Mouse (Mus musculus) yolk sac, embryonic 10.5 days (tissue): ENCODE measurements at regions not wholly inside any gene's neighbourhood (a gene's known extent, or its start where the extent isn't known, plus 50 kb on each side); places are given as distances from the start of the nearest gene placed in this dataset.

ENCODE experiments used
- DNase-seq: peaks from one replicate; pipeline ENCODE4 v3.0.0-alpha.2; 2017; ENCODE audit warnings: low spot score

- DNase-seq: no peak
These were observed 302.9 kb upstream of the Epha3 start for GRCm38 (mm10) chr16:64166676-64167407.

- no peak for DNase-seq
These were observed 302.1 kb upstream of the Epha3 start for GRCm38 (mm10) chr16:64166036-64166435.

- DNase-seq: peak; percentile 26
These were observed 281.9 kb upstream of the Epha3 start for GRCm38 (mm10) chr16:64145687-64146535.
